Mouse (Mus musculus) ES-E14 (cell line): ENCODE data around the gene Zfp334.

Experiments used
- CHD2 ChIP-seq: IDR thresholded peaks from 2 replicates; pipeline ENCODE4 v1.6.1; 2014; ENCODE audit warnings: mild to moderate bottlenecking, low read depth, low read length, inconsistent platforms
- HCFC1 ChIP-seq: IDR thresholded peaks from 2 replicates; pipeline ENCODE4 v1.6.1; 2012; ENCODE audit warnings: low read length, inconsistent platforms, borderline replicate concordance; ENCODE audit not compliant: insufficient read depth
- ZC3H11A ChIP-seq: IDR thresholded peaks from 2 replicates; pipeline ENCODE4 v1.6.1; 2012; ENCODE audit warnings: low read depth, mild to moderate bottlenecking, inconsistent platforms, low read length, borderline replicate concordance

GRCm38 (mm10) chr2:165329703-165330102 is 58.4 kb downstream of the Zfp334 start:
- no peak for TF ChIP-seq CHD2
- TF ChIP-seq ZC3H11A, result no peak
- TF ChIP-seq HCFC1, result no peak
